Mouse (Mus musculus) forebrain, embryonic 16.5 days (tissue): ENCODE measurements around the gene Faap100. TPM values are rescaled to one million over a fixed set of nuclear protein-coding genes. Genes with fewer than 3 reads are reported as not detected.
"Not testable (repeated sequence)": the region's sequence is repeated elsewhere in the genome, so short reads cannot be mapped to it uniquely, and the experiment has no call there.

ENCODE experiments used
- ATAC-seq: fragments of 200-750 bp; cut with Nextera tagmentation; 2 replicates; pipeline ENCODE4 v1.8.0; 2017; ENCODE audit warnings: mild to moderate bottlenecking, moderate library complexity
- H3K27ac ChIP-seq: fragments of 300-500 bp; sonication (generic); 2 replicates; pipeline ENCODE4 v1.5.1; 2014; ENCODE audit warnings: low read length, control low read depth
- H3K27me3 ChIP-seq: fragments of 300-500 bp; sonication (generic); replicated peaks from 2 replicates; pipeline ENCODE4 v1.6.1; 2014; ENCODE audit warnings: low read length; ENCODE audit not compliant: control insufficient read depth, insufficient read depth
- H3K36me3 ChIP-seq: fragments of 300-500 bp; sonication (generic); 2 replicates; pipeline ENCODE4 v1.6.1; 2014; ENCODE audit not compliant: control insufficient read depth, insufficient read depth
- H3K4me1 ChIP-seq: fragments of 300-500 bp; sonication (generic); replicated peaks from 2 replicates; pipeline ENCODE4 v1.6.1; 2014; ENCODE audit warnings: low read length; ENCODE audit not compliant: control insufficient read depth, insufficient read depth
- H3K4me2 ChIP-seq: fragments of 300-500 bp; sonication (generic); 2 replicates; pipeline ENCODE4 v1.6.1; 2014; ENCODE audit warnings: mild to moderate bottlenecking, low read length, control low read depth
- H3K4me3 ChIP-seq: fragments of 300-500 bp; sonication (generic); replicated peaks from 2 replicates; pipeline ENCODE4 v1.5.1; 2014; ENCODE audit warnings: mild to moderate bottlenecking, low read length, control low read depth
- H3K9ac ChIP-seq: fragments of 300-500 bp; sonication (generic); replicated peaks from 2 replicates; pipeline ENCODE4 v1.6.1; 2014; ENCODE audit warnings: low read depth, low read length, control low read depth
- H3K9me3 ChIP-seq: fragments of 300-500 bp; sonication (generic); 2 replicates; pipeline ENCODE4 v1.6.1; 2016; ENCODE audit warnings: low read length; ENCODE audit not compliant: control insufficient read depth
- WGBS: fragments of 180-500 bp; shearing (Covaris S2); extraction: QIAGEN DNeasy Blood & Tissue Kit; methylation state at CpG from one replicate; pipeline ENCODE4 v1.1.7; 2014; 5-methylcytosine and 5-hydroxymethylcytosine counted together
- polyA plus RNA-seq: library from polyadenylated mRNA; unstranded; fragments of >200 nt; fragmentation: Nextera tagmentation; extraction: Ambion mirVana; gene quantifications from 2 replicates; pipeline ENCODE4 v1.2.1, GENCODE M21; 2015

Gene Faap100
- polyA plus RNA-seq, 1 experiment from 2014 or later, result 95.3 TPM

DNA sequence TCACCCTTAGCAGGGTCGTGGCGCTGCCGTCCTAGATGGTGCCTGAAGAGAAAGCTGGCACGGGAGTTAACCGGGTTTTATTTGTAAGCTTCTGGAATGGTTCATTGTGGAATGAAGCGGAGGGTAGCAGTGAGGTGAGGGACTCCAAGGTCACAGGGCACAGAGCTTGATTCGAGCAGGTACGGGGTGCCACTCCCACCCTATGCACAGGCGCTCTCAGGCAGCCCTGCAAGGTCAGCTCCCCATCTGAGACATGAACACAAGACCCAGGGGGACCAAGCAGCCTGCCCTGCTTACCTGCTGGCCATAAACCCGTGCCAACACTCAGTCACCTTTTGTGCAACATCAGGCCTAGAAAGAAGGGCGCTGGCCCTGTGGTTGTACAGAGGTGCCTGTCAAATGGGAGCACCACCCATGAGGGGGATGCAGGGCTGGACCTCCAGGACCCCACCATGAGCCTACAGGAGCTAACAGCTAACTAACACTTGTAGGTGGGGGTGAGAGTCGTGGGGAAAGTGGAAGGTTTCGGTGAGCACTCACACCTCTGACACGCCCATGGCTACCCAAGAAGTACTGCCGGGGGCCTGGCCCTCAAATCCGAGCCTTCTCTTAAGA is 29.1 kb downstream of the Faap100 start:
- H3K27ac ChIP-seq, result peak overlapping the region; percentile 100
- peak overlapping the region; percentile 98 for H3K4me2 ChIP-seq
- peak overlapping the region; percentile 100 for H3K9ac ChIP-seq
- peak overlapping the region; percentile 97 for H3K4me3 ChIP-seq
- ATAC-seq, result 0 out of 2 replicates have a peak, but pooled peaks have one; percentile 1
- peaks cover 34% of the 10 kb centered on the region for H3K4me1 ChIP-seq
- H3K36me3 ChIP-seq, result peaks cover 4% of the 10 kb centered on the region; the same call in 1 of the 2 replicates
- WGBS, result 3% methylated on average over 16 of the region's 16 CpGs
- H3K9me3 ChIP-seq, result no peaks in the 10 kb centered on the region
- no peaks in the 10 kb centered on the region for H3K27me3 ChIP-seq

GRCm38 (mm10) chr11:120348684-120349370 is 29.7 kb downstream of the Faap100 start:
- Histone ChIP-seq H3K4me3 (peak overlapping the region; percentile 97), H3K27ac (peak overlapping the region; percentile 100), H3K36me3 (peaks cover 4% of the 10 kb centered on the region; the same call in 1 of the 2 replicates), H3K9ac (peak overlapping the region; percentile 100), H3K9me3 (no peaks in the 10 kb centered on the region), H3K4me2 (peak overlapping the region; percentile 98), H3K4me1 (peaks cover 34% of the 10 kb centered on the region), H3K27me3 (no peaks in the 10 kb centered on the region)
- 1% methylated on average over 53 of the region's 53 CpGs for WGBS
- ATAC-seq, result no peak; the same call in 1 of the 2 replicates

DNA sequence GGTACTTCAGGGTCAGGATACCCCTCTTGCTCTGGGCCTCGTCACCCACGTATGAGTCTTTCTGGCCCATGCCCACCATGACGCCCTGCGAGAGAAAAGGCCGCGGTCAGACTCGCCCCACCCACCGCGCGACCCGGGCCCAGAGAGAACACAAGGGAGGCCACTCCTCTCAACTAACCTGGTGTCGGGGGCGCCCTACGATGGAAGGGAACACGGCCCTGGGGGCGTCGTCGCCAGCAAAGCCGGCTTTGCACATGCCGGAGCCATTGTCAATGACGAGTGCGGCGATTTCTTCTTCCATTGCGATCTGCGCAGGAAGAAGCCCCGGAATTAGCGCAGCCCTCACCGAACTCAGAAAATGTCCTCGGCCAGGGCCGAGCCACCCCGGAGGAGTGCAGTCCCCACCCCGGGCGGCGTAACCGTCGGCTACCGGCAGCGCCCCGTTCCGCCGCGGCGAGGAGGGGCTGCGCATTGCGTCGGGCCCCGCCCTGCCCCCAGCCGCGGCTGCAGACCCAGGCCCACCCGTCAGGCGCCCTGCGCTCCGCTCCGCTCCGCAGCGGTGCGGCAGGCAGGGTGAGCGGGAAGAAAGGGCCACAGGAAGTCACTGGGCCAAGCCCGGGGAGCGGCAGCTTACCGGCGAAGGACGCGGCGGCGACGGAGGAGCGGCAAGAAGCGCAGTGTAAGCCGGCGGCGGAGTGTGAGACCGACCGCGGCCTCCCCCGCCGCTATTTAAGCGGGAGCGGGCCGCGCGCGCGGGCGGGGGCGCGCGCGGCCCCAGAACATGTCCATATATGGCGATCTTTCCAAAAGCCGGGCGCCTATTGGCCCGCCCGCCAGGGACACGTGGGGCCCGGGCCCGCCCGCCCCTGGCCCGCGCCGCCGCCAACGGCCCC is 30.5 kb downstream of the Faap100 start, which contains the start of gene Actg1:
TSS of gene Actg1 (minus strand) at position 752 of the 893 bp plus-strand sequence.
- Histone ChIP-seq H3K9ac (peak within 1 kb of the TSS; percentile 100), H3K4me1 (peaks cover 28% of the 10 kb centered on the region), H3K27ac (peak within 1 kb of the TSS; percentile 100), H3K9me3 (no peaks in the 10 kb centered on the region), H3K27me3 (no peaks in the 10 kb centered on the region), H3K36me3 (peaks cover 4% of the 10 kb centered on the region; the same call in 1 of the 2 replicates), H3K4me2 (peak within 1 kb of the TSS; percentile 98), H3K4me3 (peak within 1 kb of the TSS; percentile 97)
- peak; percentile 84 for ATAC-seq
- WGBS, result under 1% methylated on average over 94 of the region's 103 CpGs

DNA sequence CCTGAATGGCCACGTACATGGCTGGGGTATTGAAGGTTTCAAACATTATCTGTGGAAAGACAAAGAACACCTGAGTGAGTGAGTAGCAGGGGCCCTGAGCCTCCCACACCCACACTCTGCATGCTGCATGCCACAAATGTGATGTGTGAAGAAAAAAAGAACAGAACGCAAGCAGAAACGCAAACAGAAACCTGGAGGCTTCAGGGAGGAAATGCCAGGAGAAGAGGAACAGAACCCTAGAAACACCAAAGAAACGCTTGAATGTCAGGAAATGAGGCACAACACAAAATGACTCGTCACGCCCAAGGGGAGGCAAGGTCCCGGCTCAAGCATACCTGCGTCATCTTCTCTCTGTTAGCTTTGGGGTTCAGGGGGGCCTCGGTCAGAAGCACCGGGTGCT is 31.3 kb downstream of the Faap100 start:
- Histone ChIP-seq H3K4me1 (peaks cover 20% of the 10 kb centered on the region), H3K4me2 (peak overlapping the region; percentile 81), H3K9me3 (no peaks in the 10 kb centered on the region), H3K4me3 (peak overlapping the region; percentile 97), H3K36me3 (peaks cover 4% of the 10 kb centered on the region; the same call in 1 of the 2 replicates), H3K9ac (peak overlapping the region; percentile 100), H3K27me3 (no peaks in the 10 kb centered on the region), H3K27ac (peak overlapping the region; percentile 33; the same call in 1 of the 2 replicates)
- WGBS, result 3% methylated on average over 10 of the region's 10 CpGs
- ATAC-seq, result no peak

- not testable (repeated sequence) for H3K27me3 ChIP-seq, H3K27ac ChIP-seq, H3K9me3 ChIP-seq, H3K36me3 ChIP-seq, ATAC-seq
- Histone ChIP-seq H3K4me1 (peaks cover 20% of the 10 kb centered on the region), H3K9ac (peak overlapping the region; percentile 35; the same call in 1 of the 2 replicates), H3K4me3 (peak overlapping the region; percentile 50), H3K4me2 (peak overlapping the region; percentile 66)
- 60% methylated on average over 10 of the region's 13 CpGs for WGBS
These were observed 32.1 kb downstream of the Faap100 start for GRCm38 (mm10) chr11:120346383-120347034.

DNA sequence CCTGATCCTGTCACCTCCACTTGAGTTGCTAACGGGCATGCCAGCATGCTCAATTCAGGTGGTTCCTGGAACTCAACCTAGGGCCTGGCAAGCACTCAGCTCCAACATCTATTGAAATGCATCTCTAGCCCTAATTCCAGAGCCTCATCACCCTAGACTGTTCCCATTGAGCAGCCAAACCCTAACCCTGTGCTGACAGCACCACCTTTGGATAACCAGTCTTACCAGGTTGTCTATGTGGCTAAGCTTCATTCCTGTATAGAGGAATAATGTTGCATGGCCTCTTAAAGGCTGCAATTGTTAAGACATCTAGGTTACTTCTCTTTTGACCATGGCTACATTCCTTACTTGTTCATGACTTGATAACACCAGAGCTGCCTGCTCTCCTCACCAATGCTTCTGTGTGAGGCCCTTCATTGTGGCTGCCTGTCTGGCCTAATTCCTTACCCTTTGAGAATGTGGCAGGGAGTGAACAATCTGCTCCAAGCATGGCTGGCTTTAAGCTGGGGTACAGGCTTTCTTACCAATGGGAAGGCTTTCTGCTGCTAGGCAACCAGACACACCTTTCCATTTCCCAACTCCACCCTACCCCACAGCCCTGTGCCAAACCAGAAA is 33.4 kb downstream of the Faap100 start:
- peaks cover 9% of the 10 kb centered on the region for H3K4me1 ChIP-seq
- H3K27ac ChIP-seq, result no peak overlapping the region
- ATAC-seq, result no peak
- peak overlapping the region; percentile 50 for H3K9ac ChIP-seq
- H3K9me3 ChIP-seq, result no peaks in the 10 kb centered on the region
- peak overlapping the region; percentile 72 for H3K4me2 ChIP-seq
- no peaks in the 10 kb centered on the region for H3K27me3 ChIP-seq
- 28% methylated on average over 1 of the region's 1 CpGs for WGBS
- peak overlapping the region; percentile 42 for H3K4me3 ChIP-seq
- peaks cover 4% of the 10 kb centered on the region; the same call in 1 of the 2 replicates for H3K36me3 ChIP-seq

GRCm38 (mm10) chr11:120344310-120344920 is 34.1 kb downstream of the Faap100 start:
- Histone ChIP-seq H3K27ac (no peak overlapping the region; the same call in 1 of the 2 replicates), H3K36me3 (peaks cover 4% of the 10 kb centered on the region; the same call in 1 of the 2 replicates), H3K9ac (no peak overlapping the region), H3K27me3 (no peaks in the 10 kb centered on the region), H3K4me2 (peak overlapping the region; percentile 72), H3K9me3 (no peaks in the 10 kb centered on the region), H3K4me3 (peak overlapping the region; percentile 42), H3K4me1 (peaks cover 9% of the 10 kb centered on the region)
- ATAC-seq, result no peak
- WGBS, result 58% methylated on average over 5 of the region's 5 CpGs
